Mouse (Mus musculus): ENCODE data around the gene Prr12. TPM values are rescaled to one million over a fixed set of nuclear protein-coding genes. Genes with fewer than 3 reads are reported as not detected.
A peak's percentile ranks its signal among the peaks of the same experiment; 100 is the strongest.

Gene Prr12
- polyA plus RNA-seq, 1 experiment from 2014 or later: 1.7 TPM

GRCm38 (mm10) chr7:45020225-45020624, 32.5 kb downstream of the Prr12 start:
- 78% methylated on average over 9 of the region's 9 CpGs for WGBS (ENCODE audit: insufficient replicate concordance)
- H3K9ac ChIP-seq (replicated peaks): no peak overlapping the region
- H3K9me3 ChIP-seq (ENCODE audit: low read length): no peaks in the 10 kb centered on the region
- ATAC-seq (no peak), DNase-seq (no peak)
- no peaks in the 10 kb centered on the region for H3K27me3 ChIP-seq (ENCODE audit: insufficient read depth, low read length)
- TF ChIP-seq EP300 (IDR thresholded peaks at IDR 0.05; ENCODE audit: low read depth) (no peak), CTCF (IDR thresholded peaks at IDR 0.05; ENCODE audit: low read depth) (no peak)
- H3K36me3 ChIP-seq (replicated peaks; ENCODE audit: insufficient read depth, low read length): no peaks in the 10 kb centered on the region; the same call in 1 of the 2 replicates
- no peak overlapping the region for H3K4me2 ChIP-seq (ENCODE audit: low read depth, low read length)
- no peak overlapping the region for H3K27ac ChIP-seq (ENCODE audit: low read depth)
- peaks cover 5% of the 10 kb centered on the region for H3K4me1 ChIP-seq (ENCODE audit: insufficient read depth)
- H3K4me3 ChIP-seq (ENCODE audit: low read depth, low read length): no peak overlapping the region

- peak overlapping the region; percentile 92; the same call in 1 of the 2 replicates for H3K27ac ChIP-seq (ENCODE audit: low read depth)
- DNase-seq: no peak
- ATAC-seq: no peak
- H3K27me3 ChIP-seq (ENCODE audit: insufficient read depth, low read length): no peaks in the 10 kb centered on the region
- peak overlapping the region; percentile 93 for H3K4me3 ChIP-seq (ENCODE audit: low read depth, low read length)
- no peaks in the 10 kb centered on the region for H3K9me3 ChIP-seq (ENCODE audit: low read length)
- peak overlapping the region; percentile 99 for H3K4me2 ChIP-seq (ENCODE audit: low read depth, low read length)
- H3K4me1 ChIP-seq (ENCODE audit: insufficient read depth): peaks cover 15% of the 10 kb centered on the region
- WGBS (ENCODE audit: insufficient replicate concordance): 31% methylated on average over 8 of the region's 8 CpGs
- TF ChIP-seq CTCF (IDR thresholded peaks at IDR 0.05; ENCODE audit: low read depth) (no peak), EP300 (IDR thresholded peaks at IDR 0.05; ENCODE audit: low read depth) (no peak)
- no peaks in the 10 kb centered on the region; the same call in 1 of the 2 replicates for H3K36me3 ChIP-seq (replicated peaks; ENCODE audit: insufficient read depth, low read length)
- H3K9ac ChIP-seq (replicated peaks): peak overlapping the region; percentile 35; the same call in 1 of the 2 replicates
Observed at GRCm38 (mm10) chr7:45019031-45019571, 33.6 kb downstream of the Prr12 start.

- peak; percentile 86 for ATAC-seq
- DNase-seq: peak; percentile 89
- Histone ChIP-seq H3K9me3 (ENCODE audit: low read length) (no peaks in the 10 kb centered on the region), H3K36me3 (replicated peaks; ENCODE audit: insufficient read depth, low read length) (peaks cover 13% of the 10 kb centered on the region), H3K4me1 (ENCODE audit: insufficient read depth) (peaks cover 19% of the 10 kb centered on the region), H3K4me2 (ENCODE audit: low read depth, low read length) (peak within 1 kb of the TSS; percentile 99), H3K4me3 (ENCODE audit: low read depth, low read length) (peak within 1 kb of the TSS; percentile 93), H3K27ac (ENCODE audit: low read depth) (peak within 1 kb of the TSS; percentile 98), H3K27me3 (ENCODE audit: insufficient read depth, low read length) (no peaks in the 10 kb centered on the region), H3K9ac (replicated peaks) (peak within 1 kb of the TSS; percentile 85)
- under 1% methylated on average over 36 of the region's 36 CpGs for whole genome bisulfite sequencing (ENCODE audit: insufficient replicate concordance)
- TF ChIP-seq EP300 (IDR thresholded peaks at IDR 0.05; ENCODE audit: low read depth): peak; percentile 70
- peak; percentile 37 for TF ChIP-seq CTCF (IDR thresholded peaks at IDR 0.05; ENCODE audit: low read depth)
Observed at GRCm38 (mm10) chr7:45017242-45018061, 35.2 kb downstream of the Prr12 start, which contains the start of gene Rras. Rras (plus strand) TSS chr7:45017961.

- H3K4me3 ChIP-seq (ENCODE audit: low read depth, low read length): peak overlapping the region; percentile 93
- peak overlapping the region; percentile 85 for H3K9ac ChIP-seq (replicated peaks)
- peaks cover 19% of the 10 kb centered on the region for H3K4me1 ChIP-seq (ENCODE audit: insufficient read depth)
- no peaks in the 10 kb centered on the region for H3K27me3 ChIP-seq (ENCODE audit: insufficient read depth, low read length)
- peak overlapping the region; percentile 98 for H3K27ac ChIP-seq (ENCODE audit: low read depth)
- DNase-seq (no peak), ATAC-seq (no peak)
- 2% methylated on average over 4 of the region's 4 CpGs for WGBS (ENCODE audit: insufficient replicate concordance)
- peak overlapping the region; percentile 99 for H3K4me2 ChIP-seq (ENCODE audit: low read depth, low read length)
- no peaks in the 10 kb centered on the region for H3K9me3 ChIP-seq (ENCODE audit: low read length)
- TF ChIP-seq EP300 (IDR thresholded peaks at IDR 0.05; ENCODE audit: low read depth) (no peak), CTCF (IDR thresholded peaks at IDR 0.05; ENCODE audit: low read depth) (no peak)
- H3K36me3 ChIP-seq (replicated peaks; ENCODE audit: insufficient read depth, low read length): peaks cover 20% of the 10 kb centered on the region
Observed at GRCm38 (mm10) chr7:45016761-45017160, 35.9 kb downstream of the Prr12 start.

GRCm38 (mm10) chr7:45015957-45016612, 36.6 kb downstream of the Prr12 start, which contains the start of gene Scaf1:
Scaf1 (minus strand) TSS chr7:45016363.
- peak within 1 kb of the TSS; percentile 96 for H3K9ac ChIP-seq (replicated peaks)
- H3K4me2 ChIP-seq (ENCODE audit: low read depth, low read length): peak within 1 kb of the TSS; percentile 99
- peaks cover 26% of the 10 kb centered on the region for H3K36me3 ChIP-seq (replicated peaks; ENCODE audit: insufficient read depth, low read length)
- peak within 1 kb of the TSS; percentile 93 for H3K4me3 ChIP-seq (ENCODE audit: low read depth, low read length)
- ATAC-seq (peak; percentile 80), DNase-seq (peak; percentile 99)
- peaks cover 19% of the 10 kb centered on the region for H3K4me1 ChIP-seq (ENCODE audit: insufficient read depth)
- WGBS (ENCODE audit: insufficient replicate concordance): under 1% methylated on average over 68 of the region's 69 CpGs
- H3K27ac ChIP-seq (ENCODE audit: low read depth): peak within 1 kb of the TSS; percentile 98
- TF ChIP-seq CTCF (IDR thresholded peaks at IDR 0.05; ENCODE audit: low read depth): no peak
- peak; percentile 59; the same call in 1 of the 2 replicates for TF ChIP-seq EP300 (IDR thresholded peaks at IDR 0.05; ENCODE audit: low read depth)
- no peaks in the 10 kb centered on the region for H3K27me3 ChIP-seq (ENCODE audit: insufficient read depth, low read length)
- no peaks in the 10 kb centered on the region for H3K9me3 ChIP-seq (ENCODE audit: low read length)

Data from liver, postnatal 0 days (tissue).